Mouse (Mus musculus): ENCODE measurements around the gene Lrmp.

DNA sequence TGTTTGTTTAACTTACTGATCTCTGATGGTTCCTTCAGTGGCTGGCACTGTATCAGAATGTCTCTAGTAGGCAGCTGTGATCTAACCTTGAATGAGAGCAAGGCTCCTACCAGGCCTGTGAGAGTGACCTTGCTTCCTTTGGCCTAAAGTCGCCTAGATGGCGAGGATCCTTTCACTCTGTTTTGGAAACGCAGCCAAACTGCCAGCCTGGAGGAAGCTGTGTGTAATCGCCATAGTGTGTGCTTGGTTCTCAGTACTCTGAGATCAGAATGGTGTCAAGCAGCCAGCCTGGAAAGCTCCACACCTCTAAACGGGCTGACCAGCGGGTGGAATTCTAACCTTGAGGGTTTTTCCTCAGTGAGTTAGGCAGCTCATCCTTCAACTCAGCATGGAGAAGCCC, 2.6 kb upstream of the Lrmp start:
- TF ChIP-seq CTCF (conservative IDR thresholded peaks at IDR 0.05; ENCODE audit: low read length) (no peak), POU5F1 (IDR thresholded peaks at IDR 0.05; ENCODE audit: borderline replicate concordance, low read length) (no peak)
